Mouse (Mus musculus) forebrain, embryonic 11.5 days (tissue): ENCODE data around the gene Retnlg. TPM values are rescaled to one million over a fixed set of nuclear protein-coding genes. Genes with fewer than 3 reads are reported as not detected.

Experiments
- ATAC-seq: fragments of 200-750 bp; cut with Nextera tagmentation; replicated peaks from 2 replicates; pipeline ENCODE4 v1.8.0; 2017; ENCODE audit warnings: moderate TSS enrichment; ENCODE audit not compliant: low FRiP score
- DNase-seq: peaks from one replicate; pipeline ENCODE4 v3.0.0-alpha.2; 2017; ENCODE audit warnings: low spot score
- H3K27ac ChIP-seq: fragments of 300-500 bp; sonication (generic); 2 replicates; pipeline ENCODE4 v1.5.1; 2014; ENCODE audit warnings: low read depth, low read length
- H3K27me3 ChIP-seq: fragments of 300-500 bp; sonication (generic); 2 replicates; pipeline ENCODE4 v1.6.1; 2014; ENCODE audit warnings: mild to moderate bottlenecking, low read length, mixed read lengths; ENCODE audit not compliant: control insufficient read depth, insufficient read depth
- H3K36me3 ChIP-seq: fragments of 300-500 bp; sonication (generic); 2 replicates; pipeline ENCODE4 v1.6.1; 2014; ENCODE audit warnings: mild to moderate bottlenecking, low read length, moderate library complexity, mixed read lengths; ENCODE audit not compliant: control insufficient read depth, insufficient read depth
- H3K4me1 ChIP-seq: fragments of 300-500 bp; sonication (generic); replicated peaks from 2 replicates; pipeline ENCODE4 v1.6.1; 2014; ENCODE audit warnings: low read length, mixed read lengths; ENCODE audit not compliant: control insufficient read depth, insufficient read depth
- H3K4me2 ChIP-seq: fragments of 300-500 bp; sonication (generic); 2 replicates; pipeline ENCODE4 v1.6.1; 2014; ENCODE audit warnings: low read depth, mild to moderate bottlenecking, low read length, moderate library complexity, mixed read lengths; ENCODE audit not compliant: severe bottlenecking
- H3K4me3 ChIP-seq: fragments of 300-500 bp; sonication (generic); 2 replicates; pipeline ENCODE4 v1.5.1; 2014; ENCODE audit warnings: low read depth, low read length
- H3K9ac ChIP-seq: fragments of 300-500 bp; sonication (generic); 2 replicates; pipeline ENCODE4 v1.6.1; 2014; ENCODE audit warnings: low read length
- H3K9me3 ChIP-seq: fragments of 300-500 bp; sonication (generic); 2 replicates; pipeline ENCODE4 v1.6.1; 2016; ENCODE audit warnings: low read length, mixed read lengths; ENCODE audit not compliant: control insufficient read depth
- WGBS: fragments of 180-500 bp; shearing (Covaris S2); extraction: QIAGEN DNeasy Blood & Tissue Kit; methylation state at CpG from one replicate; pipeline ENCODE4 v1.1.7; 2014; 5-methylcytosine and 5-hydroxymethylcytosine counted together
- polyA plus RNA-seq: library from polyadenylated mRNA; unstranded; fragments of >200 nt; fragmentation: Nextera tagmentation; extraction: Ambion mirVana; gene quantifications from 2 replicates; pipeline ENCODE4 v1.2.1, GENCODE M21; 2014

Retnlg gene
- polyA plus RNA-seq, 1 experiment from 2014 or later: not detected

DNA sequence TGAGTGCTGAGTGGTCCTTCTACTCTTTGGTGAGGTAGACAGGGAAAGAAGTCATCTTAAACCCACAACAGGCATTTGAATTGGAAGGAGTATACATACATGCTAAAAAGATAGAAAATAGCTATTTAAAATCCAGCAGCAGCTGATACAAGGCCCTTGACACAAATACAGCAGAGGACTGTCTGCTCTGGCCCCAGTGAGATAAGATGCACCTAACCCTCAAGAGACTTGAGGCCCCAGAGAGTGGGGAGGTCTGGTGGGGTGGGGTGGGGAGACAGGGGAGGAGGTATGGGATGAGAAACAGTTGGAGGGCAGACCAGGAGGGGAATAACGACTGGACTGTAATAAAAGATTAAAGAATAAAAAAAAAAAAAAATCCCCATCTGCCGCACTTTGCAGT is 4.7 kb upstream of the Retnlg start:
- no peak overlapping the region for H3K4me2 ChIP-seq
- H3K36me3 ChIP-seq: no peaks in the 10 kb centered on the region
- no peak overlapping the region for H3K27ac ChIP-seq
- DNase-seq (no peak), ATAC-seq (no peak)
- no peaks in the 10 kb centered on the region for H3K4me1 ChIP-seq
- H3K9me3 ChIP-seq: no peaks in the 10 kb centered on the region
- no peak overlapping the region for H3K4me3 ChIP-seq
- H3K9ac ChIP-seq: no peak overlapping the region
- WGBS: 74% methylated on average over 2 of the region's 2 CpGs
- H3K27me3 ChIP-seq: no peaks in the 10 kb centered on the region

DNA sequence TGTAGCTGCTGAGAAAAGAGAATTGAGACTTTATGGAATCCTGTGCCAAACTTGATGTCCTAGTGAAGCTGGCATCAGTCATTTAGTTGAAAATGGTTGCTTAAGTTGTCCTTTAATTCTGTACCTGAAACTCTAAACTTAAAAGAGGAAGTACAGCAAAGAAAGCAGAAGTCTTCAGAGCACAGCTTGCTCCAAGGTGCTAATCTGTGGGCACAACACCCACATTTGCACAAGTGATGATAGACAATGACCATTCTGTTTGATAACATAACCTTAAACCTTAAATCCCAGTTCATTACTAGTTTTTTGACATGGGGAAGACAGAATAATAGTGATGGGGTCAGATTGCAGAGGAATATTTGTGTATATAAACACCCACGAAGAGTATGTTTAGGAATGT is 3.8 kb upstream of the Retnlg start:
- H3K36me3 ChIP-seq: no peaks in the 10 kb centered on the region
- no peak overlapping the region for H3K4me2 ChIP-seq
- no peaks in the 10 kb centered on the region for H3K27me3 ChIP-seq
- H3K4me1 ChIP-seq: no peaks in the 10 kb centered on the region
- ATAC-seq: no peak
- DNase-seq: no peak
- no peak overlapping the region for H3K9ac ChIP-seq
- WGBS: 83% methylated on average over 1 of the region's 1 CpGs
- H3K9me3 ChIP-seq: no peaks in the 10 kb centered on the region
- no peak overlapping the region for H3K4me3 ChIP-seq
- no peak overlapping the region for H3K27ac ChIP-seq

DNA sequence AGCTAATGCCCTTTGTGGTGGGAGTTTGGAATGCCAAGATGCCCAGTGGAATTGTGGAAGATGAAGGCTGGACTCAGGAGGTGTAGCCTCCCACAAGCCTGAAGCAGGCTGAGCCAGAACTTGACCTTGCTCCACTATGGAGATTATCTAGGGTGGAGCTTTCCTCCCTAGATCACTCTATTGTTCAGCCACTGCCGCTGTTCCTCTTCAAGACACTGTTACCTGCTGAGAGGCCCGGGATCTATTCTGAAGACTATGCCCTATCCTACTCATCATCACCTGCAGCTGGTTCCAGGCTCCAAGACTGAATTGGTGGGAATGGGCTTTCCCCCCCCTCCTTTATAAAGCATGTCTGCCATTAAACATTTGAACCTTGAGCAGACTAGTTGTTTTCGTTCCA is 2.8 kb upstream of the Retnlg start:
- H3K9me3 ChIP-seq: no peaks in the 10 kb centered on the region
- ATAC-seq (no peak), DNase-seq (no peak)
- H3K4me2 ChIP-seq: no peak overlapping the region
- H3K9ac ChIP-seq: no peak overlapping the region
- H3K27me3 ChIP-seq: no peaks in the 10 kb centered on the region
- H3K27ac ChIP-seq: no peak overlapping the region
- no peak overlapping the region for H3K4me3 ChIP-seq
- WGBS: 68% methylated on average over 3 of the region's 3 CpGs
- H3K4me1 ChIP-seq: no peaks in the 10 kb centered on the region
- H3K36me3 ChIP-seq: no peaks in the 10 kb centered on the region

DNA sequence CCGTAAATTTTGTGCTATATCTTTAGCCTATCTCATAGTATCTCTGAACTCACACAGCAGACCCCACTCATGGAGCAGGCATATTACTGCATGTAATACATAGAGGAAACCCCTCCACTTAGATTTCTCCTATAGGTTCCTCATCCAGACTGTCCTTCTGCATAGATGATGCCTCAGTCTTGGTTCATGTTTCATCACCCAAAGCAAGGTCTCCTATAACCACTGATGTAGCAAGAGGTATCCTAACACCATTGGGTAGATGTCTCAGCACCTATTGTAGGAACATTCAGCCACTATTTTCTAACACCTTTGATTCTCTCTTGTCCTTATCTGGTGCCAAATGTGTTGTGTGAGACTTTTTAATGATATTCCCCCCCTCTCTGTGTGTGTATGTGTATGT is 667 bp upstream of the Retnlg start:
- Histone ChIP-seq H3K9me3 (no peaks in the 10 kb centered on the region), H3K4me2 (no peak overlapping the region), H3K27me3 (no peaks in the 10 kb centered on the region), H3K4me3 (no peak overlapping the region), H3K27ac (no peak overlapping the region), H3K4me1 (no peaks in the 10 kb centered on the region), H3K9ac (no peak overlapping the region), H3K36me3 (no peaks in the 10 kb centered on the region)
- DNase-seq: no peak
- WGBS: 100% methylated on average over 1 of the region's 1 CpGs
- no peak for ATAC-seq

DNA sequence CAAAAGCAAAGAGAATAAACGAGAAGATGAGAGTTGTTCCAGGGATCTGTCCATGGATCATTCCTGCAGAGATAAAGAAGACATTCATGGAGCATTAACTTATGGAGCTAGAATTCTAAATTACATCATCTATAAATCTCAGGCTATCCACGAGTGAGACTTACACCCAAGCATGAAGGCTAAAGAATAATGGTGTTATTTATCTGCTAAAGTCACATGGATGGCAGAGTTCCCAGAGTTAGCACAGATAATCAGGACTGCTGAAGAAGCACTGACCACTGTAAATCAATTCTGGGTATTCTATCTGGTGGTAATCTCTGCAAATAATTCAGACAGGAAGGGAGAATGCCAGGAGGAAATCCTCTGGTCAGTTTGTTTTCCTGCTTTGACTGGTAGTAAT is 18.3 kb downstream of the Retnlg start:
- no peak overlapping the region for H3K9ac ChIP-seq
- H3K4me3 ChIP-seq: no peak overlapping the region
- DNase-seq (no peak), ATAC-seq (no peak)
- no peaks in the 10 kb centered on the region for H3K9me3 ChIP-seq
- WGBS: 78% methylated on average over 2 of the region's 2 CpGs
- no peaks in the 10 kb centered on the region for H3K4me1 ChIP-seq
- no peaks in the 10 kb centered on the region for H3K27me3 ChIP-seq
- H3K4me2 ChIP-seq: no peak overlapping the region
- H3K36me3 ChIP-seq: no peaks in the 10 kb centered on the region
- H3K27ac ChIP-seq: no peak overlapping the region

DNA sequence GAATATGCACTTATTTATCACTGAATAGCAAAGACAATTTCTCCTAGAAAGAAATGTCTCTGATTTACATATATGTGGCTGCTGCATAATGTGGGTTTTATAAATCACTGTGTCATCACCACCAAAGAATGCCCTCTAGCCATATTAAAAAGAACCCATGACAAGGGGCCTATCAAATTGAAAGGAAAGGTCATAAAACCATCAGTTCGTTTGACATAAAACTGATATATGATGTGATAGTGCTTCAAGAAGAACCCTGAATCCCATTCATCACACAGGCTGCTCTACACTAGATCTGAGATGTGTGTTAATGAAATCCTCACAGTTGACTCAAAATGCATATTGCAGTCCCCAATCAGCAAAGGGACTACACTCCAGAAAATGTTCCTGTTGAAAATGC is 27.4 kb downstream of the Retnlg start:
- no peak overlapping the region for H3K27ac ChIP-seq
- no peak overlapping the region for H3K4me2 ChIP-seq
- WGBS: 77% methylated on average over 1 of the region's 1 CpGs
- no peaks in the 10 kb centered on the region for H3K4me1 ChIP-seq
- no peak overlapping the region for H3K9ac ChIP-seq
- DNase-seq: no peak
- no peaks in the 10 kb centered on the region for H3K36me3 ChIP-seq
- ATAC-seq: no peak
- no peak overlapping the region for H3K4me3 ChIP-seq
- H3K27me3 ChIP-seq: no peaks in the 10 kb centered on the region
- no peaks in the 10 kb centered on the region for H3K9me3 ChIP-seq

DNA sequence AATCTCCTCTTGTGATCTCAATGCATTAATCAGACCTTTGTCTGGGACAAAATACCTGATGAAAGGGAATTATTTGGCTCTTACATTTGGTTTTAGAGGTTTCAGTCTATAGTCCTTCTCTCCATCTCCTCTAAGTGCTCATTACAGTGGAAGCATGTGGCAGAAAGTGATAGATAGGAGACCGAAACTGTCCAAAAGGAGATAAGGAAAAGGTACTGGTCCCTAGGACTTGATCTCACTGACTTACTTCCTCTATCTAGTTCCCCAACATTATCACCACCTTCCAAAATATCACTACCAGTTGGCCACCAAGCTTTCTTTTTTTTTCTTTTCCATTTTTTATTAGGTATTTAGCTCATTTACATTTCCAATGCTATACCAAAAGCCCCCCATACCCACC is 38.8 kb downstream of the Retnlg start:
- WGBS: 100% methylated on average over 1 of the region's 1 CpGs
- Histone ChIP-seq H3K27me3 (no peaks in the 10 kb centered on the region), H3K36me3 (no peaks in the 10 kb centered on the region), H3K4me1 (no peaks in the 10 kb centered on the region), H3K27ac (no peak overlapping the region), H3K4me2 (no peak overlapping the region), H3K4me3 (no peak overlapping the region), H3K9ac (no peak overlapping the region), H3K9me3 (no peaks in the 10 kb centered on the region)
- no peak for ATAC-seq
- DNase-seq: no peak

DNA sequence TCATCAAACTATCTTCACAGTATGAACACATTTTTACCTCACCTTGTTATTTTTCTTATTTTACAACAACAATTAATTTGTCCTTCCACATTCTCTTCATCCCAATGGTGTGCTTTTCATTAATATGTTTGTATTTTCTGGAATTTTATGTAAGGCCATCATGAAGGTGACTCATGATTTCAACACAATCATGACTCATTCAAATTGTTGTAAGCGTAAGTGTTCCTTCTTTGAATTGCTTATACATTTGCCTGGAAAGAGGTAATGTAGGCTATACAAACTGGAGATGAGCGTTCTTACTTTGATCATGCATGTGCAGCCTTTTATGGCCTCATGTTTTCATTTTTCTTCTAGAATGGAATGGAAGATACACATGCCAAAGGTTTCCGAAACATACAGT is 40.8 kb downstream of the Retnlg start:
- Histone ChIP-seq H3K4me3 (no peak overlapping the region), H3K36me3 (no peaks in the 10 kb centered on the region), H3K27ac (no peak overlapping the region), H3K9me3 (no peaks in the 10 kb centered on the region), H3K4me2 (no peak overlapping the region), H3K4me1 (no peaks in the 10 kb centered on the region), H3K27me3 (no peaks in the 10 kb centered on the region), H3K9ac (no peak overlapping the region)
- WGBS: 92% methylated on average over 3 of the region's 3 CpGs
- DNase-seq: no peak
- ATAC-seq: no peak

DNA sequence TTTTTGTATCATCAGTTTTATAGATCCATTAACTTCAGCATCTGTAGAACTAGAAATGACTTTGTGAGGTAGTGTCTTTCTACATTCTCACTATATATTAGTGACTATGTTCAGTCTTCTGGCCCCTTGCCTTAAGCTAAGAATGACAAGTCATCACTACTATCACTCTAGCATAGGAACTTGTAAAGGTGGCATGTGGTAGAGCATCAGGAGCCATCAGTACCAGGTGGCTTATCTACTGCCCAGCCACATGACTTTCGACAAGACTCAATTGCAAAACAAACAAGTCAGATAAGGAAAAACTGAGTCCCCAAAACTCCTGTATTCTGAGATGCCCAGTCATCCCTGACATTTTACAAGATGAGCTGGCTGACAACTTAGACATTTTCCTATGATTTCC is 51.3 kb downstream of the Retnlg start:
- no peak overlapping the region for H3K4me3 ChIP-seq
- H3K9ac ChIP-seq: no peak overlapping the region
- H3K4me2 ChIP-seq: no peak overlapping the region
- no peaks in the 10 kb centered on the region for H3K27me3 ChIP-seq
- no peaks in the 10 kb centered on the region for H3K4me1 ChIP-seq
- WGBS: 93% methylated on average over 1 of the region's 1 CpGs
- no peak overlapping the region for H3K27ac ChIP-seq
- ATAC-seq: no peak
- DNase-seq: no peak
- H3K9me3 ChIP-seq: no peaks in the 10 kb centered on the region
- H3K36me3 ChIP-seq: peaks cover 4% of the 10 kb centered on the region; the same call in 1 of the 2 replicates
